Mouse (Mus musculus) midbrain, embryonic 11.5 days (tissue): Measurements from ENCODE around the gene Dennd4c. TPM values are rescaled to one million over a fixed set of nuclear protein-coding genes. Genes with fewer than 3 reads are reported as not detected.

ENCODE experiments used
- ATAC-seq: fragments of 200-750 bp; cut with Nextera tagmentation; 2 replicates; pipeline ENCODE4 v1.8.0; 2017; ENCODE audit warnings: moderate TSS enrichment, moderate library complexity; ENCODE audit not compliant: low FRiP score
- DNase-seq: peaks from one replicate; pipeline ENCODE4 v3.0.0; 2015; ENCODE audit warnings: low spot score; ENCODE audit errors: missing footprints
- H3K27ac ChIP-seq: fragments of 300-500 bp; sonication (generic); 2 replicates; pipeline ENCODE4 v1.5.1; 2014; ENCODE audit warnings: low read depth, low read length
- H3K27me3 ChIP-seq: fragments of 300-500 bp; sonication (generic); 2 replicates; pipeline ENCODE4 v1.6.1; 2014; ENCODE audit warnings: mild to moderate bottlenecking, low read length, moderate library complexity, mixed read lengths; ENCODE audit not compliant: control insufficient read depth, insufficient read depth
- H3K36me3 ChIP-seq: fragments of 300-500 bp; sonication (generic); 2 replicates; pipeline ENCODE4 v1.6.1; 2014; ENCODE audit warnings: mild to moderate bottlenecking, low read length, moderate library complexity, mixed read lengths; ENCODE audit not compliant: control insufficient read depth, insufficient read depth
- H3K4me1 ChIP-seq: fragments of 300-500 bp; sonication (generic); 2 replicates; pipeline ENCODE4 v1.6.1; 2014; ENCODE audit warnings: low read length; ENCODE audit not compliant: control insufficient read depth, insufficient read depth
- H3K4me2 ChIP-seq: fragments of 300-500 bp; sonication (generic); 2 replicates; pipeline ENCODE4 v1.6.1; 2014; ENCODE audit warnings: mild to moderate bottlenecking, moderate library complexity
- H3K4me3 ChIP-seq: fragments of 300-500 bp; sonication (generic); 2 replicates; pipeline ENCODE4 v1.5.1; 2014; ENCODE audit warnings: low read depth, low read length
- H3K9ac ChIP-seq: fragments of 300-500 bp; sonication (generic); 2 replicates; pipeline ENCODE4 v1.6.1; 2014; ENCODE audit warnings: low read length
- H3K9me3 ChIP-seq: fragments of 300-500 bp; sonication (generic); 2 replicates; pipeline ENCODE4 v1.6.1; 2016; ENCODE audit warnings: low read length; ENCODE audit not compliant: control insufficient read depth
- WGBS: fragments of 180-500 bp; shearing (Covaris S2); extraction: QIAGEN DNeasy Blood & Tissue Kit; methylation state at CpG from one replicate; pipeline ENCODE4 v1.1.7; 2014; 5-methylcytosine and 5-hydroxymethylcytosine counted together
- polyA plus RNA-seq: library from polyadenylated mRNA; unstranded; fragments of >200 nt; fragmentation: Nextera tagmentation; extraction: Ambion mirVana; gene quantifications from 2 replicates; pipeline ENCODE4 v1.2.1, GENCODE M21; 2014

Gene Dennd4c
- polyA plus RNA-seq, 1 experiment from 2014 or later, result 4.9 TPM

DNA sequence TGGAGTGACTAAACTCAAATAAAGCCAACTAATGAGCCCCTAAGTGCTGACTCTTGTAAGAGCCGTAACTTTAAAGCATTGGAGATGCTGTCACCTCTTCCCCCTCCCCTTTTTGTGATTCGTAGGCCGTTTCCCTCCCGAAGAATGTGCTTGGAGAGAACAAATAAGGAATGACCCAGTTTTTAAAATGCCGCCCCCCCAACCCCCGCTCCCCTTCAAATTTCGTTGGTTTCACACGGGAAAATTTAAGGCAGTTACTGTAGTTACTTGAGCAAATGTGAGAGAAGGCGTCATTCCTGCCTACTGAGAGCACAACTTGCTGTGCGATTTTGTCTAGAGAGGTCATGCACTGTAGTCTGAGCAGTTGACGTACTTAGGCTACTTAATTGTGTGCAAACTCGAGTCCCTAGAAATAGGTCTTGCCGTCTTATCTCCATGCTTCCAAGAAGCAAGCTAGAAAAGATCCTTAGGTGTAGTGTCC lies 1.0 kb downstream of the Dennd4c start:
- H3K4me2 ChIP-seq, result peak overlapping the region; percentile 84
- H3K36me3 ChIP-seq, result no peaks in the 10 kb centered on the region
- peak overlapping the region; percentile 93 for H3K9ac ChIP-seq
- H3K4me1 ChIP-seq, result peaks cover 6% of the 10 kb centered on the region
- peak overlapping the region; percentile 96 for H3K4me3 ChIP-seq
- DNase-seq (no peak), ATAC-seq (no peak)
- under 1% methylated on average over 13 of the region's 13 CpGs for whole genome bisulfite sequencing
- no peaks in the 10 kb centered on the region for H3K27me3 ChIP-seq
- no peaks in the 10 kb centered on the region for H3K9me3 ChIP-seq
- H3K27ac ChIP-seq, result no peak overlapping the region

- no peak overlapping the region for H3K4me3 ChIP-seq
- no peak overlapping the region for H3K9ac ChIP-seq
- H3K4me2 ChIP-seq, result no peak overlapping the region
- H3K9me3 ChIP-seq, result no peaks in the 10 kb centered on the region
- H3K27ac ChIP-seq, result no peak overlapping the region
- DNase-seq (no peak), ATAC-seq (no peak)
- WGBS, result 80% methylated on average over 10 of the region's 10 CpGs
- no peaks in the 10 kb centered on the region for H3K36me3 ChIP-seq
- peaks cover 6% of the 10 kb centered on the region for H3K4me1 ChIP-seq
- no peaks in the 10 kb centered on the region for H3K27me3 ChIP-seq
Measured at GRCm38 (mm10) chr4:86750346-86750945, 2.1 kb downstream of the Dennd4c start.

DNA sequence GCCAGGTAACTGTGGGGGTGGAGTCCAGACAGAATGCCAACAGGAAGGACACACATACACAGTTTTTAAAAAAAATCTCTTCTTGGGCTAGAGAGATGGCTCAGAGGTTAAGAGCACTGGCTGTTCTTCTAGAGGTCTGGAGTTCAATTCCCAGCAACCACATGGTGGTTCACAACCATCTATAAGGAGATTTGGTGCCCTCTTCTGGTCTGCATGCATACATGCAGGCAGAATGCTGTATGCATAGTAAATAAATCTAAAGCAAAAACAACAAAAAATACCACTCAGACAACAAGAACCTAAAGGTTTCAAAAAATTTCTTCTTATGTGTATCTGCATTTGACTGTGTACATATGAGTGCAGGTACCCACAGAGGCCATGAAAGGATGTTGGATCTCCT lies 16.0 kb downstream of the Dennd4c start:
- Histone ChIP-seq H3K36me3 (no peaks in the 10 kb centered on the region), H3K9me3 (no peaks in the 10 kb centered on the region), H3K4me1 (no peaks in the 10 kb centered on the region), H3K4me3 (no peak overlapping the region), H3K4me2 (no peak overlapping the region), H3K27ac (no peak overlapping the region), H3K9ac (no peak overlapping the region), H3K27me3 (no peaks in the 10 kb centered on the region)
- DNase-seq (no peak), ATAC-seq (no peak)

GRCm38 (mm10) chr4:86777587-86777986 lies 29.2 kb downstream of the Dennd4c start:
- Histone ChIP-seq H3K27me3 (no peaks in the 10 kb centered on the region), H3K4me3 (no peak overlapping the region), H3K27ac (no peak overlapping the region), H3K4me1 (no peaks in the 10 kb centered on the region), H3K9me3 (no peaks in the 10 kb centered on the region), H3K4me2 (no peak overlapping the region), H3K36me3 (no peaks in the 10 kb centered on the region), H3K9ac (no peak overlapping the region)
- DNase-seq (no peak), ATAC-seq (no peak)
- 96% methylated on average over 9 of the region's 9 CpGs for WGBS

DNA sequence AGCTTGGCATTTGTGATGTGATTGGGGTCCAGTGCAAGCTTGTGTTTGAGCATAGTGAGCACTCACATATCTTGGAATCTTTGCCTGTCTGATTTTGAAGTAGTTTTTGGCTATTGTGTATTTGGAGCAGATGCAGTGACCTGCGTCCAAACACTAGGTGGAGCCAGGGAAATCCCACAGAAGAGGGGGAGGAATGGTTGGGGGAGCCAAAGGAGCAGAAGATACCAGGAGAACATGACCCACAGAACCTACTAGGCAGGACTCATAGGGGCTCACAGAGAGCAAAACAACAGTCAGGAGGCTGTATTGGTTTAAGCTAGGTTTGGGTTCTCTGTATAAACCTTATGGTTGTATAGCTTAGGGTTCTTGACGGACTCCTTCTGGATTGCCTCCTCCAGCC lies 62.2 kb downstream of the Dennd4c start:
- DNase-seq (peak; percentile 88), ATAC-seq (no peak)
- no peaks in the 10 kb centered on the region for H3K4me1 ChIP-seq
- H3K9ac ChIP-seq, result no peak overlapping the region
- no peaks in the 10 kb centered on the region for H3K36me3 ChIP-seq
- no peak overlapping the region for H3K4me2 ChIP-seq
- no peak overlapping the region for H3K27ac ChIP-seq
- H3K9me3 ChIP-seq, result no peaks in the 10 kb centered on the region
- H3K4me3 ChIP-seq, result no peak overlapping the region
- H3K27me3 ChIP-seq, result no peaks in the 10 kb centered on the region
- 53% methylated on average over 2 of the region's 2 CpGs for WGBS

- Histone ChIP-seq H3K27ac (no peak overlapping the region), H3K36me3 (no peaks in the 10 kb centered on the region), H3K4me2 (no peak overlapping the region), H3K9me3 (no peaks in the 10 kb centered on the region), H3K4me1 (no peaks in the 10 kb centered on the region), H3K27me3 (no peaks in the 10 kb centered on the region), H3K4me3 (no peak overlapping the region), H3K9ac (no peak overlapping the region)
- DNase-seq (no peak), ATAC-seq (no peak)
- WGBS, result 88% methylated on average over 2 of the region's 3 CpGs
Measured at GRCm38 (mm10) chr4:86814850-86815249, 66.5 kb downstream of the Dennd4c start.

DNA sequence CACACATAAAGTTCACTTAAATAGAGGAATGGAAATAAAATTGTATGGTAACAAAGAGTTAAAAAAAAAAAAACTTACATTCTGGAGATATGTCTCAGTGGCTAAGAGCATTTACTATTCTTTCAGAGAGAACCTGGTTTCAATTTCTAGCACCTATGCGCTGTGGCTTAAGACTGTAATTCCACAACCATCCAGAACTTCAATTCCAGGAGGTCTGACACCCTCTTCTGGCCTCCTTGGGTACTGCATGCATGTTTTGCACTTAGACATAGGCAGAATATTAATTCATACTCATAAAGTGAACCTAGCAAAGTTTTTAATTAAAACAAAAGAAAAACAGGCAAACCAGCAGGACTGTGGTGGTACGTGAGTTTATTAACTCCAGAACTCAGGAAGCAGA lies 74.8 kb downstream of the Dennd4c start:
- DNase-seq, result peak; percentile 93
- Histone ChIP-seq H3K27me3 (no peaks in the 10 kb centered on the region), H3K9ac (no peak overlapping the region), H3K9me3 (no peaks in the 10 kb centered on the region), H3K4me1 (no peaks in the 10 kb centered on the region), H3K4me3 (no peak overlapping the region), H3K4me2 (no peak overlapping the region), H3K36me3 (peaks cover 2% of the 10 kb centered on the region; the same call in 1 of the 2 replicates), H3K27ac (no peak overlapping the region)
- WGBS, result 85% methylated on average over 2 of the region's 2 CpGs
- no peak for ATAC-seq

- H3K4me2 ChIP-seq, result no peak overlapping the region
- no peak overlapping the region for H3K9ac ChIP-seq
- no peak overlapping the region for H3K27ac ChIP-seq
- no peaks in the 10 kb centered on the region for H3K27me3 ChIP-seq
- peaks cover 2% of the 10 kb centered on the region; the same call in 1 of the 2 replicates for H3K36me3 ChIP-seq
- H3K4me3 ChIP-seq, result no peak overlapping the region
- no peak for ATAC-seq
- H3K4me1 ChIP-seq, result no peaks in the 10 kb centered on the region
- DNase-seq, result no peak
- WGBS, result 92% methylated on average over 7 of the region's 7 CpGs
- no peaks in the 10 kb centered on the region for H3K9me3 ChIP-seq
Measured at GRCm38 (mm10) chr4:86825143-86825542, 76.8 kb downstream of the Dennd4c start.

GRCm38 (mm10) chr4:86831896-86832295 lies 83.5 kb downstream of the Dennd4c start:
- Histone ChIP-seq H3K4me3 (no peak overlapping the region), H3K36me3 (peaks cover 2% of the 10 kb centered on the region; the same call in 1 of the 2 replicates), H3K27ac (no peak overlapping the region), H3K4me2 (no peak overlapping the region), H3K27me3 (no peaks in the 10 kb centered on the region), H3K9me3 (no peaks in the 10 kb centered on the region), H3K9ac (no peak overlapping the region), H3K4me1 (no peaks in the 10 kb centered on the region)
- WGBS, result 87% methylated on average over 2 of the region's 2 CpGs
- DNase-seq (no peak), ATAC-seq (no peak)
